Mouse (Mus musculus) brain, embryonic 14.5 days (tissue): ENCODE measurements at regions not wholly inside any gene's neighbourhood (a gene's known extent, or its start where the extent isn't known, plus 50 kb on each side); places are given as distances from the start of the nearest gene placed in this dataset.

Experiments
- CTCF ChIP-seq: fragments of 200-500 bp; IDR thresholded peaks from 2 replicates; pipeline ENCODE4 v1.5.1; 2012; ENCODE audit warnings: inconsistent platforms, mild to moderate bottlenecking, moderate library complexity, borderline replicate concordance; ENCODE audit not compliant: insufficient read depth, insufficient read length; ENCODE audit errors: extremely low read depth
- POLR2A ChIP-seq: fragments of 200-500 bp; IDR thresholded peaks from 2 replicates; pipeline ENCODE4 v1.6.1; 2012; ENCODE audit warnings: mild to moderate bottlenecking, inconsistent platforms, borderline replicate concordance; ENCODE audit not compliant: poor library complexity, insufficient read depth, insufficient read length, severe bottlenecking; ENCODE audit errors: extremely low read depth

DNA sequence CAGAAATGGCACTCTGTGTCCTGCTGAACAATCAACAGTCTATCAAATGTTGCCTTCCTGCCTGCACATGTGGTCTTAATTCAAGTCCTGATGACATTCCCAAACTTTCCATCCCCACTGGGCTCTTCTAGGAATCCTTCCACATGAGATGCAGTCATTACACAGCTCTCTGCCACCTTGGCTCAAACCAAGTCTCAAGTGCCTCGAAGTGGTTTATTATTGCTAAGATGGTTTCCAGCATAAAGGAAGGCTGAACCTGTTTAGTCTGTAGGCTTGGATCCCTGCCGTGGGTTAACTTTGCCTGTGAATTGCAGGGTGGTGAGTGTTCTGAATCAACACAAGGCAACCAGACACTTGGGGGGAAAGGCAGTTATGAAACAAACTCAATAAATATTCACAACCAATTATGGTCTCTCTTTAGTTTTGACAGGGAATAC, 293.4 kb upstream of the Acvr2a start:
- TF ChIP-seq CTCF (no peak), POLR2A (no peak)
